Mouse (Mus musculus) C2C12 (cell line): ENCODE results near the gene Usp10. TPM values are rescaled to one million over a fixed set of nuclear protein-coding genes. Genes with fewer than 3 reads are reported as not detected.

ENCODE experiments used
- H3K27me3 ChIP-seq: one replicate; pipeline ENCODE4 v1.6.1; 2011; ENCODE audit not compliant: control insufficient read depth, insufficient read depth, insufficient read length
- H3K36me3 ChIP-seq: one replicate; pipeline ENCODE4 v1.6.1; 2011; ENCODE audit not compliant: control insufficient read depth, insufficient read depth
- H3K4me3 ChIP-seq: one replicate; pipeline ENCODE4 v1.5.1; 2011; ENCODE audit warnings: mild to moderate bottlenecking, control low read depth; ENCODE audit not compliant: poor library complexity, insufficient read depth, severe bottlenecking
- H3K79me2 ChIP-seq: one replicate; pipeline ENCODE4 v1.6.1; 2011; ENCODE audit not compliant: control insufficient read depth, insufficient read depth
- H3K79me3 ChIP-seq: one replicate; pipeline ENCODE4 v1.6.1; 2011; ENCODE audit warnings: low read depth, control low read depth
- H3ac ChIP-seq: one replicate; pipeline ENCODE3; 2011; ENCODE audit warnings: low read depth; ENCODE audit not compliant: control insufficient read depth, insufficient read length
- CEBPB ChIP-seq: IDR thresholded peaks from one replicate; pipeline ENCODE4 v1.6.1; 2011; ENCODE audit warnings: low read depth, mild to moderate bottlenecking, control low read depth, moderate library complexity
- CTCF ChIP-seq: IDR thresholded peaks from one replicate; pipeline ENCODE4 v1.5.1; 2011; ENCODE audit not compliant: control insufficient read depth, insufficient read depth, insufficient read length
- FOSL1 ChIP-seq: IDR thresholded peaks from one replicate; pipeline ENCODE4 v1.8.0; 2011; ENCODE audit warnings: mild to moderate bottlenecking, low read length; ENCODE audit not compliant: poor library complexity, insufficient read depth, severe bottlenecking
- MAX ChIP-seq: IDR thresholded peaks from one replicate; pipeline ENCODE4 v1.6.1; 2011; ENCODE audit warnings: mild to moderate bottlenecking, control low read depth
- MYOD1 ChIP-seq: IDR thresholded peaks from one replicate; pipeline ENCODE4 v1.6.1; 2011; ENCODE audit warnings: low read depth; ENCODE audit not compliant: control insufficient read depth, insufficient read length
- MYOG ChIP-seq: IDR thresholded peaks from one replicate; pipeline ENCODE4 v1.6.1; 2011; ENCODE audit not compliant: control insufficient read depth, insufficient read length; ENCODE audit errors: extremely low read depth
- USF1 ChIP-seq: IDR thresholded peaks from one replicate; pipeline ENCODE4 v1.6.1; 2011; ENCODE audit warnings: low read depth, mild to moderate bottlenecking, control low read depth, moderate library complexity
- polyA plus RNA-seq: library from polyadenylated mRNA; unstranded; fragments of >200 nt; fragmentation: generic; extraction: Trizol; gene quantifications from one replicate; pipeline ENCODE4 v1.2.1, GENCODE M21; 2012; ENCODE audit warnings: missing spikeins

The Usp10 gene
- polyA plus RNA-seq, 1 experiment = 101 TPM

GRCm38 (mm10) chr8:119926474-119926873 is 16.3 kb downstream of the Usp10 start:
- no peaks in the 10 kb centered on the region for H3K36me3 ChIP-seq
- H3K4me3 ChIP-seq = no peak overlapping the region
- H3K79me3 ChIP-seq = peaks cover 97% of the 10 kb centered on the region
- TF ChIP-seq MAX = no peak
- no peak for TF ChIP-seq CEBPB
- no peak for TF ChIP-seq USF1
- TF ChIP-seq MYOD1 = no peak
- no peak for TF ChIP-seq CTCF
- no peak for TF ChIP-seq MYOG
- no peak for TF ChIP-seq FOSL1
- peaks cover 100% of the 10 kb centered on the region for H3K79me2 ChIP-seq
- H3ac ChIP-seq = no peak overlapping the region
- H3K27me3 ChIP-seq = no peaks in the 10 kb centered on the region

DNA sequence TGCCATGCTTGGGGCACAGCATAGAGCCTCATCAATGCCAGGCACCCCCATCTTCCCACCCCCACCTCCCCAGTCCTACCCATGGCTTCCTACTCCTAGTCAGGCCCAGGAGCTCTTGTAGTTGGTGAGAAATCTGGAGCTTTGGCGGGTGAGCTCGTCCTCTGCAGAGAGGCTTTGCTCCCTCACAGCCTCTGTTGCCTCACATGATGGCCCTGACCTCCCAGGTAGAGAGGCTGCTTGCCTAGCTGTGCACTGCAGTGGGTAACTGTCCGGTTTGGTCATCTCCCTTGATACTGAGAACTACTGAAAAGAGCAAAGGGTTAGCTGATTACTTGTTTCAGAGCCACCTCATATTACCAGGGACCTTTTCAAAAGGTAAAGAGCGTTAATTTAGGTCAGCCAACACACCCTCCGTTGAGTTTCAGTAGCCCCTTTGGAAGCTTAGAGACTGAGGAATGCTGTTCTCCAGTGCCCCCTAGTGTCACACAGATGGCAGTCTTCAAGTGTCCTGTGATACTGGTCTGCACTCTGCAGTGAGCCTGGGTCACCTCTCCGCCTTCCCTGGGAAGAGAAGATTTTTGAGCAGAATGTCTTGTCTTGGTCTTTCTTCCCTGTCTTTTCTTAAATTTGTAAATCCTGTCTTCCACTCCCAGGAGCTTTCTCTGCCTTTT is 17.4 kb downstream of the Usp10 start:
- Histone ChIP-seq H3K27me3 (no peaks in the 10 kb centered on the region), H3K4me3 (no peak overlapping the region), H3K36me3 (peaks cover 7% of the 10 kb centered on the region), H3K79me3 (peaks cover 93% of the 10 kb centered on the region), H3K79me2 (peaks cover 100% of the 10 kb centered on the region), H3ac (no peak overlapping the region)
- no peak for TF ChIP-seq MYOG
- TF ChIP-seq CEBPB = no peak
- TF ChIP-seq USF1 = no peak
- TF ChIP-seq FOSL1 = no peak
- TF ChIP-seq CTCF = peak; percentile 39
- TF ChIP-seq MAX = no peak
- TF ChIP-seq MYOD1 = no peak

DNA sequence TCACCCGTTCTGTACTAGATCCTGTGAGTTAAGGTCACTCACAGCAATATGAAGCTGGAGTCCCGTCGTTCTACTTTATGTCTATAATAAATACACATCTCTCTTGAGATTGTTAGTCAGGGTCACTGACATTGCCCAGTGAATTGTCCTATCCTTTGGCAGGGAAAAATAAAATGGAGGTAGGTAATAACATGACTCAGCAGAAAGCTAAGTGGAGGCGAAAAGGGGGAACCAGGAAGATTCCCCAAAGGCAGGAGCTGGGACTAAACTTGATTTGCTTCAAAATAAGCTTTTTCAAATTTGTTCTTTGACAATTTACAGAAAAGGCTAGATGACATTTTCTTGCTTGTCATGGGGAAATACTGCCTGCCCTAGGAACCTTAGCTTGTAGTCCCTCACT is 21.2 kb downstream of the Usp10 start:
- TF ChIP-seq FOSL1 (no peak), CTCF (no peak), MYOD1 (no peak), USF1 (no peak), CEBPB (no peak), MAX (no peak), MYOG (no peak)
- no peaks in the 10 kb centered on the region for H3K27me3 ChIP-seq
- peaks cover 84% of the 10 kb centered on the region for H3K79me3 ChIP-seq
- H3K79me2 ChIP-seq = peaks cover 100% of the 10 kb centered on the region
- no peak overlapping the region for H3ac ChIP-seq
- peaks cover 25% of the 10 kb centered on the region for H3K36me3 ChIP-seq
- no peak overlapping the region for H3K4me3 ChIP-seq

DNA sequence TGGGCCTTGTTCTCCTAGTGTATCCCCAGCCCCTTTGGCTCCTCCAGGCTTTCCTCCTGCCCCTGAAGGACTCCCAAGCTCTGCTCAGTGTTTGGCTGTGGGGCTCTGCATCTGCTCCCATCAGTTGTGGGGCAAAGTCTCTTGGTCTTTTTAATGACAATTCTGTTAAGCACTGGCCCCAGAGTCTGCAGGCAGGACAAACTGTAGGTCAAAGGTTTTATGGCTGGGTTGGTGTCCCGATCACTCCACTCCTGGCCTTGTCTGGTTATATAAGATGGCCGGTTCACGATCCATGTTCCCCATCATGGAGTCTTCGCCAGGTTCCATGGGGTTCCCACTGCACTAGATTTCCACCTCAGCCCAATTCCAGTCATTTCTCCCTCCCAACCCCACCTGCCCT is 23.5 kb downstream of the Usp10 start:
- Histone ChIP-seq H3K36me3 (peaks cover 35% of the 10 kb centered on the region), H3K79me3 (peaks cover 66% of the 10 kb centered on the region), H3K4me3 (no peak overlapping the region), H3ac (no peak overlapping the region), H3K79me2 (peaks cover 100% of the 10 kb centered on the region), H3K27me3 (no peaks in the 10 kb centered on the region)
- TF ChIP-seq MYOD1 = no peak
- no peak for TF ChIP-seq FOSL1
- no peak for TF ChIP-seq USF1

GRCm38 (mm10) chr8:119935541-119935940 is 25.4 kb downstream of the Usp10 start:
- H3K79me3 ChIP-seq = peaks cover 50% of the 10 kb centered on the region
- no peak overlapping the region for H3K4me3 ChIP-seq
- no peak overlapping the region for H3ac ChIP-seq
- no peak for TF ChIP-seq USF1
- TF ChIP-seq CEBPB = no peak
- no peak for TF ChIP-seq FOSL1
- TF ChIP-seq MYOG = no peak
- no peak for TF ChIP-seq CTCF
- no peak for TF ChIP-seq MAX
- no peak for TF ChIP-seq MYOD1
- no peaks in the 10 kb centered on the region for H3K27me3 ChIP-seq
- peaks cover 100% of the 10 kb centered on the region for H3K79me2 ChIP-seq
- H3K36me3 ChIP-seq = peaks cover 37% of the 10 kb centered on the region

DNA sequence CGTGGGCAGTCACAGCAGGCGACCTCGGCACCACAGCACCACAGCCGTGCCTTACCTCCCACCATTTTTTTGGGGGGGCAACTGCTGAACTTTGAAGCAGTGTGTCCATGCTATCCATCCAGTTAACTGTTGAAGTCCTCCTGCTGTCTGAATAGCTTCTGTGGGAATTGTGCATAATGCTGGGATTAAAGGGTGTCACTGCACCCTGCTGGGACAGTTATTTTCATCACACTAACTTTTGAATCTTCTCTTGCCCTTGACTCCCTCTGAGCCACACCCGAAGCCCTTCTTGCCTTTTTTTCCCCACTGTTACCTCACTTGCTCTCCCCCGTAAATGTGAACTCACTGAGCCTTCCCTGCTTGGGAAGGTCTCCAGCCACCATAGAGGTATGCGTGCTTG is 28.3 kb downstream of the Usp10 start:
- peaks cover 46% of the 10 kb centered on the region for H3K36me3 ChIP-seq

More for the DNA sequence above, 28.3 kb downstream of the Usp10 start:
- peaks cover 75% of the 10 kb centered on the region for H3K79me2 ChIP-seq
- H3ac ChIP-seq = no peak overlapping the region
- peaks cover 29% of the 10 kb centered on the region for H3K79me3 ChIP-seq
- TF ChIP-seq CTCF (no peak), CEBPB (no peak), USF1 (no peak), FOSL1 (no peak), MYOD1 (no peak), MYOG (no peak), MAX (no peak)
- H3K27me3 ChIP-seq = no peaks in the 10 kb centered on the region
- no peak overlapping the region for H3K4me3 ChIP-seq
